In genomic region chr3:28388540-28388939, GRCm38 (mm10) we compare ENCODE assay signal across 14 mouse cellular contexts.
"Had no signal": no experiment of that assay in that cellular context is flagged by ENCODE, and none has a peak within 500 bp of the region (broad histone marks: within the 10 kb centered on the region; RNA-seq: fewer than 3 reads in every experiment).

No protein-coding gene starts in this region.

- H3K27ac ChIP-seq: kidney, postnatal 0 days; limb, embryonic 15.5 days; liver, embryonic 13.5 days; lung, embryonic 15.5 days; midbrain, embryonic 13.5 days; neural tube, embryonic 15.5 days had no signal

- H3K4me3 ChIP-seq: limb, embryonic 15.5 days; liver, embryonic 13.5 days; lung, embryonic 15.5 days; midbrain, embryonic 13.5 days; myocyte; neural tube, embryonic 15.5 days had no signal

- H3K4me2 ChIP-seq: limb, embryonic 15.5 days; liver, embryonic 13.5 days; lung, embryonic 15.5 days; midbrain, embryonic 13.5 days; neural tube, embryonic 15.5 days had no signal

- H3K4me1 ChIP-seq: limb, embryonic 15.5 days; liver, embryonic 13.5 days; lung, embryonic 15.5 days had no signal

- DNase-seq: kidney, adult 9 months; kidney, postnatal 36 days; liver, embryonic 13.5 days; liver, postnatal 0 days; lung, postnatal 36 days; right cerebral cortex, adult 18-20 months; right cerebral cortex, postnatal 25 days; thymus, postnatal 36 days had no signal

- H3K36me3 ChIP-seq: limb, embryonic 15.5 days; liver, embryonic 13.5 days; lung, embryonic 15.5 days; midbrain, embryonic 13.5 days; neural tube, embryonic 15.5 days had no signal

- H3K9me3 ChIP-seq: limb, embryonic 15.5 days; liver, embryonic 13.5 days; lung, embryonic 15.5 days; neural tube, embryonic 15.5 days had no signal

- H3K9ac ChIP-seq: limb, embryonic 15.5 days; liver, embryonic 13.5 days; liver, postnatal 0 days; lung, embryonic 15.5 days; midbrain, embryonic 13.5 days; neural tube, embryonic 15.5 days had no signal

- H3K27me3 ChIP-seq: limb, embryonic 15.5 days; liver, embryonic 13.5 days; lung, embryonic 15.5 days; midbrain, embryonic 13.5 days; neural tube, embryonic 15.5 days had no signal

- ATAC-seq: liver, postnatal 0 days; midbrain, embryonic 13.5 days had no signal
